Mouse (Mus musculus): ENCODE data around the gene Ctdspl. TPM values are rescaled to one million over a fixed set of nuclear protein-coding genes. Genes with fewer than 3 reads are reported as not detected.
A peak's percentile ranks its signal among the peaks of the same experiment; 100 is the strongest.

The Ctdspl gene
- polyA plus RNA-seq, 1 experiment from 2014 or later: 21.9 TPM

- no peaks in the 10 kb centered on the region for H3K9me3 ChIP-seq (replicated peaks; ENCODE audit: low read length)
- ATAC-seq (replicated peaks; ENCODE audit: low FRiP score, low read depth) (no peak), DNase-seq (ENCODE audit: low spot score) (no peak)
- no peak overlapping the region for H3K27ac ChIP-seq
- H3K4me2 ChIP-seq (ENCODE audit: low read length): no peak overlapping the region
- peaks cover 8% of the 10 kb centered on the region for H3K4me1 ChIP-seq (replicated peaks; ENCODE audit: insufficient read depth, low read length)
- H3K27me3 ChIP-seq (ENCODE audit: insufficient read depth, low read length): no peaks in the 10 kb centered on the region
- peaks cover 31% of the 10 kb centered on the region for H3K36me3 ChIP-seq (ENCODE audit: insufficient read depth, low read length)
- H3K9ac ChIP-seq (ENCODE audit: low read depth, low read length): no peak overlapping the region
- 76% methylated on average over 4 of the region's 4 CpGs for WGBS
- no peak overlapping the region for H3K4me3 ChIP-seq (replicated peaks; ENCODE audit: low read depth, low read length)
- TF ChIP-seq CTCF (IDR thresholded peaks at IDR 0.05; ENCODE audit: low read depth): no peak
Measured at GRCm38 (mm10) chr9:119031038-119031437, 104.8 kb downstream of the Ctdspl start.

- H3K4me1 ChIP-seq (replicated peaks; ENCODE audit: insufficient read depth, low read length): peaks cover 7% of the 10 kb centered on the region; the same call in 1 of the 2 replicates
- no peak overlapping the region for H3K4me3 ChIP-seq (replicated peaks; ENCODE audit: low read depth, low read length)
- H3K9me3 ChIP-seq (replicated peaks; ENCODE audit: low read length): no peaks in the 10 kb centered on the region
- no peak for DNase-seq (ENCODE audit: low spot score)
- H3K27ac ChIP-seq: 0 out of 2 replicates have a peak overlapping the region, but pooled peaks have one; percentile 2
- peaks cover 31% of the 10 kb centered on the region for H3K36me3 ChIP-seq (ENCODE audit: insufficient read depth, low read length)
- no peaks in the 10 kb centered on the region for H3K27me3 ChIP-seq (ENCODE audit: insufficient read depth, low read length)
- no peak for TF ChIP-seq CTCF (IDR thresholded peaks at IDR 0.05; ENCODE audit: low read depth)
- H3K4me2 ChIP-seq (ENCODE audit: low read length): no peak overlapping the region
- no peak overlapping the region for H3K9ac ChIP-seq (ENCODE audit: low read depth, low read length)
- ATAC-seq (replicated peaks; ENCODE audit: low FRiP score, low read depth): no peak
- 74% methylated on average over 14 of the region's 14 CpGs for WGBS
Measured at GRCm38 (mm10) chr9:119031772-119032171, 105.5 kb downstream of the Ctdspl start.

GRCm38 (mm10) chr9:119032538-119032937 is 106.3 kb downstream of the Ctdspl start:
- Histone ChIP-seq H3K27me3 (ENCODE audit: insufficient read depth, low read length) (no peaks in the 10 kb centered on the region), H3K36me3 (ENCODE audit: insufficient read depth, low read length) (peaks cover 24% of the 10 kb centered on the region; the same call in 1 of the 2 replicates), H3K4me2 (ENCODE audit: low read length) (no peak overlapping the region), H3K4me3 (replicated peaks; ENCODE audit: low read depth, low read length) (no peak overlapping the region), H3K9ac (ENCODE audit: low read depth, low read length) (no peak overlapping the region), H3K9me3 (replicated peaks; ENCODE audit: low read length) (no peaks in the 10 kb centered on the region), H3K27ac (0 out of 2 replicates have a peak overlapping the region, but pooled peaks have one; percentile 25), H3K4me1 (replicated peaks; ENCODE audit: insufficient read depth, low read length) (peaks cover 9% of the 10 kb centered on the region; the same call in 1 of the 2 replicates)
- no peak for TF ChIP-seq CTCF (IDR thresholded peaks at IDR 0.05; ENCODE audit: low read depth)
- WGBS: 65% methylated on average over 9 of the region's 9 CpGs
- DNase-seq (ENCODE audit: low spot score): no peak
- no peak for ATAC-seq (replicated peaks; ENCODE audit: low FRiP score, low read depth)

DNA sequence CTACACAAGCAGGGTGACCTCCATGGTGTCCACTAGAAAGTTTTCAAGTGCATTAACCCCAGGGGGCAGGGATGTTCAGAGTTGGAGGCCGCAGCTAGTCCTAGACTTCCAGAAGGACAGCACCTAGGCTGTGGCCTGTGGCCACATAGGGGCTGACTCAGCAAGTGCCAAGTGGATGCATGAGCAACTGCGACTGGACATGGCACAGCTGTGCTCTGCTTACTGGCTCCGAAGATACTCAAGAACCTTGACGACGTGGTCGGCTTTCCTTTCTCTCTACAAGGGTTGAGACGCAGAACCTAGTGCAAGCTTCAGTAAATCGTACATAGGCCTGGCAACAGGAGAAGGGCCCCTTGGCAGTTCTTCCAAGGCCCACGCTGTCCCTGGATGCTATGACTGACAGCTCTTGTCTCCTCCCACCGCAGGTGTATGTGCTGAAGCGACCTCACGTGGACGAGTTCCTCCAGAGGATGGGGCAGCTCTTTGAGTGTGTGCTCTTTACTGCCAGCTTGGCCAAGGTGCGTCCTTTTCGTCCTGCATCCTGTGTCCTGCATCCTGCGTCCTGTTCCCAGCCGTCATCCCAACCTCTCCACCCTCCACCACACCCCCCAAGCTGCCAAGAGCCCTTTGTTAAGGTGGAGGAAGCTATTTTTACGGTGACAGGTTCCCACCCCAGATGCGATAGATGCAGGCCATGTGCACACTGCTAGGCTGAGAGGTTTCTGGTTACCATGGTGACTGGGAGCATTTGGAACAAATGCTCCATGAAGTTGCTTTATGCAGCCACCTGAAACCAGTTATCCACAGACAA is 107.1 kb downstream of the Ctdspl start:
- H3K36me3 ChIP-seq (ENCODE audit: insufficient read depth, low read length): peaks cover 23% of the 10 kb centered on the region

GRCm38 (mm10) chr9:119034069-119034468 is 107.8 kb downstream of the Ctdspl start:
- no peak for DNase-seq (ENCODE audit: low spot score)
- H3K4me1 ChIP-seq (replicated peaks; ENCODE audit: insufficient read depth, low read length): peaks cover 6% of the 10 kb centered on the region; the same call in 1 of the 2 replicates
- no peak overlapping the region for H3K27ac ChIP-seq
- no peaks in the 10 kb centered on the region for H3K27me3 ChIP-seq (ENCODE audit: insufficient read depth, low read length)
- no peak overlapping the region for H3K4me3 ChIP-seq (replicated peaks; ENCODE audit: low read depth, low read length)
- no peak for ATAC-seq (replicated peaks; ENCODE audit: low FRiP score, low read depth)
- no peak overlapping the region for H3K4me2 ChIP-seq (ENCODE audit: low read length)
- H3K9ac ChIP-seq (ENCODE audit: low read depth, low read length): no peak overlapping the region
- peaks cover 23% of the 10 kb centered on the region for H3K36me3 ChIP-seq (ENCODE audit: insufficient read depth, low read length)
- no peaks in the 10 kb centered on the region for H3K9me3 ChIP-seq (replicated peaks; ENCODE audit: low read length)
- TF ChIP-seq CTCF (IDR thresholded peaks at IDR 0.05; ENCODE audit: low read depth): no peak
- 72% methylated on average over 8 of the region's 8 CpGs for WGBS

More for the DNA sequence above, 107.1 kb downstream of the Ctdspl start:
- H3K9me3 ChIP-seq (replicated peaks; ENCODE audit: low read length): no peaks in the 10 kb centered on the region
- DNase-seq (ENCODE audit: low spot score) (no peak), ATAC-seq (replicated peaks; ENCODE audit: low FRiP score, low read depth) (no peak; the same call in 1 of the 2 replicates)
- no peak overlapping the region for H3K9ac ChIP-seq (ENCODE audit: low read depth, low read length)
- no peak; the same call in 1 of the 2 replicates for TF ChIP-seq CTCF (IDR thresholded peaks at IDR 0.05; ENCODE audit: low read depth)
- peaks cover 9% of the 10 kb centered on the region; the same call in 1 of the 2 replicates for H3K4me1 ChIP-seq (replicated peaks; ENCODE audit: insufficient read depth, low read length)
- no peaks in the 10 kb centered on the region for H3K27me3 ChIP-seq (ENCODE audit: insufficient read depth, low read length)
- peak overlapping the region; percentile 25; the same call in 1 of the 2 replicates for H3K27ac ChIP-seq
- H3K4me3 ChIP-seq (replicated peaks; ENCODE audit: low read depth, low read length): no peak overlapping the region
- 59% methylated on average over 19 of the region's 19 CpGs for WGBS
- no peak overlapping the region for H3K4me2 ChIP-seq (ENCODE audit: low read length)

GRCm38 (mm10) chr9:119034676-119035665 is 108.7 kb downstream of the Ctdspl start:
- Histone ChIP-seq H3K4me3 (replicated peaks; ENCODE audit: low read depth, low read length) (no peak overlapping the region), H3K4me1 (replicated peaks; ENCODE audit: insufficient read depth, low read length) (peaks cover 6% of the 10 kb centered on the region; the same call in 1 of the 2 replicates), H3K36me3 (ENCODE audit: insufficient read depth, low read length) (peaks cover 23% of the 10 kb centered on the region), H3K9me3 (replicated peaks; ENCODE audit: low read length) (no peaks in the 10 kb centered on the region), H3K4me2 (ENCODE audit: low read length) (no peak overlapping the region), H3K27me3 (ENCODE audit: insufficient read depth, low read length) (no peaks in the 10 kb centered on the region), H3K27ac (no peak overlapping the region), H3K9ac (ENCODE audit: low read depth, low read length) (no peak overlapping the region)
- DNase-seq (ENCODE audit: low spot score): no peak
- no peak for ATAC-seq (replicated peaks; ENCODE audit: low FRiP score, low read depth)
- no peak for TF ChIP-seq CTCF (IDR thresholded peaks at IDR 0.05; ENCODE audit: low read depth)
- 74% methylated on average over 29 of the region's 29 CpGs for WGBS
